Mouse (Mus musculus) midbrain, embryonic 15.5 days (tissue): Measurements from ENCODE around the gene Npb. TPM values are rescaled to one million over a fixed set of nuclear protein-coding genes. Genes with fewer than 3 reads are reported as not detected.
"Not testable (repeated sequence)": the region's sequence is repeated elsewhere in the genome, so short reads cannot be mapped to it uniquely, and the experiment has no call there.

Experiments
- ATAC-seq: fragments of 200-750 bp; cut with Nextera tagmentation; replicated peaks from 2 replicates; pipeline ENCODE4 v1.8.0; 2017; ENCODE audit warnings: moderate TSS enrichment
- H3K27ac ChIP-seq: fragments of 300-500 bp; sonication (generic); 2 replicates; pipeline ENCODE4 v1.5.1; 2015; ENCODE audit warnings: mild to moderate bottlenecking, inconsistent platforms
- H3K27me3 ChIP-seq: fragments of 300-500 bp; sonication (generic); replicated peaks from 2 replicates; pipeline ENCODE4 v1.6.1; 2015; ENCODE audit warnings: inconsistent platforms
- H3K36me3 ChIP-seq: fragments of 300-500 bp; sonication (generic); replicated peaks from 2 replicates; pipeline ENCODE4 v1.6.1; 2015; ENCODE audit warnings: inconsistent platforms
- H3K4me1 ChIP-seq: fragments of 300-500 bp; sonication (generic); 2 replicates; pipeline ENCODE4 v1.6.1; 2015; ENCODE audit warnings: inconsistent platforms
- H3K4me2 ChIP-seq: fragments of 300-500 bp; sonication (generic); 2 replicates; pipeline ENCODE4 v1.6.1; 2015; ENCODE audit warnings: inconsistent platforms, mild to moderate bottlenecking, moderate library complexity
- H3K4me3 ChIP-seq: fragments of 300-500 bp; sonication (generic); 2 replicates; pipeline ENCODE4 v1.5.1; 2015; ENCODE audit warnings: mild to moderate bottlenecking, inconsistent platforms
- H3K9ac ChIP-seq: fragments of 300-500 bp; sonication (generic); 2 replicates; pipeline ENCODE4 v1.6.1; 2015; ENCODE audit warnings: mild to moderate bottlenecking, inconsistent platforms
- H3K9me3 ChIP-seq: fragments of 300-500 bp; sonication (generic); 2 replicates; pipeline ENCODE4 v1.6.1; 2016; ENCODE audit warnings: inconsistent platforms
- WGBS: fragments of 180-500 bp; shearing (Covaris S2); methylation state at CpG from one replicate; pipeline ENCODE4 v1.1.7; 2015; ENCODE audit warnings: mixed read lengths; 5-methylcytosine and 5-hydroxymethylcytosine counted together
- polyA plus RNA-seq: library from polyadenylated mRNA; unstranded; fragments of >200 nt; fragmentation: Nextera tagmentation; extraction: Ambion mirVana; gene quantifications from 2 replicates; pipeline ENCODE4 v1.2.1, GENCODE M21; 2015

Gene Npb
- polyA plus RNA-seq, 1 experiment from 2014 or later = 0.59 TPM

- peak overlapping the region; percentile 90 for H3K4me3 ChIP-seq
- H3K27me3 ChIP-seq = no peaks in the 10 kb centered on the region
- H3K9me3 ChIP-seq = no peaks in the 10 kb centered on the region
- H3K4me2 ChIP-seq = peak overlapping the region; percentile 98
- peak overlapping the region; percentile 92 for H3K9ac ChIP-seq
- peaks cover 42% of the 10 kb centered on the region for H3K36me3 ChIP-seq
- 69% methylated on average over 8 of the region's 8 CpGs for WGBS
- no peak for ATAC-seq
- peaks cover 28% of the 10 kb centered on the region for H3K4me1 ChIP-seq
- peak overlapping the region; percentile 95 for H3K27ac ChIP-seq
Observed at GRCm38 (mm10) chr11:120582268-120582981, 25.9 kb upstream of the Npb start.

GRCm38 (mm10) chr11:120582982-120583293 is 25.3 kb upstream of the Npb start:
- Histone ChIP-seq H3K36me3 (peaks cover 44% of the 10 kb centered on the region), H3K4me1 (peaks cover 28% of the 10 kb centered on the region), H3K27ac (peak overlapping the region; percentile 95; the same call in 1 of the 2 replicates)
- ATAC-seq, H3K9ac ChIP-seq, H3K4me2 ChIP-seq, H3K9me3 ChIP-seq, H3K4me3 ChIP-seq, H3K27me3 ChIP-seq: not testable (repeated sequence)
- 88% methylated on average over 2 of the region's 2 CpGs for WGBS

- Histone ChIP-seq H3K9me3 (no peaks in the 10 kb centered on the region), H3K4me1 (peaks cover 26% of the 10 kb centered on the region), H3K27ac (no peak overlapping the region), H3K4me2 (no peak overlapping the region), H3K36me3 (peaks cover 40% of the 10 kb centered on the region), H3K4me3 (no peak overlapping the region), H3K9ac (no peak overlapping the region), H3K27me3 (no peaks in the 10 kb centered on the region)
- no peak for ATAC-seq
- 97% methylated on average over 1 of the region's 1 CpGs for WGBS
Observed at GRCm38 (mm10) chr11:120583937-120584336, 24.3 kb upstream of the Npb start.

GRCm38 (mm10) chr11:120588531-120588930 is 19.7 kb upstream of the Npb start:
- 95% methylated on average over 6 of the region's 6 CpGs for WGBS
- peaks cover 53% of the 10 kb centered on the region for H3K36me3 ChIP-seq
- no peak overlapping the region for H3K4me3 ChIP-seq
- H3K9me3 ChIP-seq = no peaks in the 10 kb centered on the region
- H3K27me3 ChIP-seq = no peaks in the 10 kb centered on the region
- ATAC-seq = no peak
- no peaks in the 10 kb centered on the region for H3K4me1 ChIP-seq
- H3K4me2 ChIP-seq = no peak overlapping the region
- no peak overlapping the region for H3K27ac ChIP-seq
- H3K9ac ChIP-seq = no peak overlapping the region

- Histone ChIP-seq H3K36me3 (peaks cover 50% of the 10 kb centered on the region), H3K27me3 (no peaks in the 10 kb centered on the region), H3K9ac (peak overlapping the region; percentile 90), H3K4me2 (peak overlapping the region; percentile 92), H3K9me3 (no peaks in the 10 kb centered on the region), H3K4me3 (peak overlapping the region; percentile 92), H3K4me1 (peaks cover 27% of the 10 kb centered on the region), H3K27ac (peak overlapping the region; percentile 91)
- ATAC-seq = peak; percentile 72; the same call in 1 of the 2 replicates
- WGBS = 6% methylated on average over 75 of the region's 99 CpGs
Observed at GRCm38 (mm10) chr11:120597240-120598235, 10.7 kb upstream of the Npb start.

GRCm38 (mm10) chr11:120598283-120598989 is 9.8 kb upstream of the Npb start, which contains the start of the genes Alyref and Anapc11:
Alyref (minus strand) TSS chr11:120598365.
Anapc11 (plus strand) TSS chr11:120598421.
- Histone ChIP-seq H3K9ac (peak within 1 kb of the TSS; percentile 90), H3K4me2 (peak within 1 kb of the TSS; percentile 92), H3K4me1 (peaks cover 27% of the 10 kb centered on the region), H3K27ac (peak within 1 kb of the TSS; percentile 91), H3K4me3 (peak within 1 kb of the TSS; percentile 92), H3K27me3 (no peaks in the 10 kb centered on the region), H3K9me3 (no peaks in the 10 kb centered on the region), H3K36me3 (peaks cover 48% of the 10 kb centered on the region)
- under 1% methylated on average over 82 of the region's 88 CpGs for WGBS
- peak; percentile 97 for ATAC-seq

- peak; percentile 10; the same call in 1 of the 2 replicates for ATAC-seq
- peaks cover 42% of the 10 kb centered on the region for H3K36me3 ChIP-seq
Observed at GRCm38 (mm10) chr11:120598990-120599549, 9.2 kb upstream of the Npb start.

GRCm38 (mm10) chr11:120600716-120601115 is 7.6 kb upstream of the Npb start:
- 94% methylated on average over 3 of the region's 3 CpGs for WGBS
- Histone ChIP-seq H3K4me3 (no peak overlapping the region), H3K36me3 (peaks cover 41% of the 10 kb centered on the region), H3K27ac (no peak overlapping the region), H3K27me3 (no peaks in the 10 kb centered on the region), H3K4me2 (no peak overlapping the region), H3K9ac (no peak overlapping the region), H3K9me3 (no peaks in the 10 kb centered on the region), H3K4me1 (peaks cover 27% of the 10 kb centered on the region)
- no peak for ATAC-seq

More at GRCm38 (mm10) chr11:120598990-120599549, 9.2 kb upstream of the Npb start:
- Histone ChIP-seq H3K9ac (peak overlapping the region; percentile 75), H3K27ac (peak overlapping the region; percentile 91), H3K4me2 (peak overlapping the region; percentile 86), H3K27me3 (no peaks in the 10 kb centered on the region), H3K4me3 (peak overlapping the region; percentile 92), H3K4me1 (peaks cover 27% of the 10 kb centered on the region), H3K9me3 (no peaks in the 10 kb centered on the region)
- 50% methylated on average over 17 of the region's 17 CpGs for WGBS

GRCm38 (mm10) chr11:120603545-120603944 is 4.7 kb upstream of the Npb start:
- WGBS = 78% methylated on average over 2 of the region's 2 CpGs
- Histone ChIP-seq H3K4me1 (peaks cover 17% of the 10 kb centered on the region), H3K27ac (no peak overlapping the region), H3K27me3 (peaks cover 5% of the 10 kb centered on the region; the same call in 1 of the 2 replicates), H3K36me3 (peaks cover 41% of the 10 kb centered on the region; the same call in 1 of the 2 replicates), H3K4me2 (no peak overlapping the region), H3K4me3 (no peak overlapping the region), H3K9me3 (no peaks in the 10 kb centered on the region), H3K9ac (no peak overlapping the region)
- no peak for ATAC-seq

- Histone ChIP-seq H3K27me3 (peaks cover 14% of the 10 kb centered on the region), H3K36me3 (peaks cover 37% of the 10 kb centered on the region; the same call in 1 of the 2 replicates), H3K4me3 (no peak overlapping the region), H3K27ac (no peak overlapping the region), H3K9ac (no peak overlapping the region), H3K4me1 (peaks cover 10% of the 10 kb centered on the region), H3K9me3 (no peaks in the 10 kb centered on the region), H3K4me2 (no peak overlapping the region)
- WGBS = 88% methylated on average over 7 of the region's 7 CpGs
- ATAC-seq = no peak
Observed at GRCm38 (mm10) chr11:120605667-120606066, 2.6 kb upstream of the Npb start.

GRCm38 (mm10) chr11:120606764-120607163 is 1.5 kb upstream of the Npb start:
- H3K4me3 ChIP-seq = no peak overlapping the region
- H3K4me2 ChIP-seq = no peak overlapping the region
- H3K9me3 ChIP-seq = no peaks in the 10 kb centered on the region
- peaks cover 10% of the 10 kb centered on the region for H3K4me1 ChIP-seq
- H3K27me3 ChIP-seq = peaks cover 14% of the 10 kb centered on the region
- H3K9ac ChIP-seq = no peak overlapping the region
- H3K27ac ChIP-seq = no peak overlapping the region
- H3K36me3 ChIP-seq = peaks cover 38% of the 10 kb centered on the region; the same call in 1 of the 2 replicates
- ATAC-seq = no peak
- WGBS = 72% methylated on average over 4 of the region's 4 CpGs
